Mouse (Mus musculus): Measurements from ENCODE around the gene Tmem30c.
"Not testable (repeated sequence)": the region's sequence is repeated elsewhere in the genome, so short reads cannot be mapped to it uniquely, and the experiment has no call there.

Gene Tmem30c

DNA sequence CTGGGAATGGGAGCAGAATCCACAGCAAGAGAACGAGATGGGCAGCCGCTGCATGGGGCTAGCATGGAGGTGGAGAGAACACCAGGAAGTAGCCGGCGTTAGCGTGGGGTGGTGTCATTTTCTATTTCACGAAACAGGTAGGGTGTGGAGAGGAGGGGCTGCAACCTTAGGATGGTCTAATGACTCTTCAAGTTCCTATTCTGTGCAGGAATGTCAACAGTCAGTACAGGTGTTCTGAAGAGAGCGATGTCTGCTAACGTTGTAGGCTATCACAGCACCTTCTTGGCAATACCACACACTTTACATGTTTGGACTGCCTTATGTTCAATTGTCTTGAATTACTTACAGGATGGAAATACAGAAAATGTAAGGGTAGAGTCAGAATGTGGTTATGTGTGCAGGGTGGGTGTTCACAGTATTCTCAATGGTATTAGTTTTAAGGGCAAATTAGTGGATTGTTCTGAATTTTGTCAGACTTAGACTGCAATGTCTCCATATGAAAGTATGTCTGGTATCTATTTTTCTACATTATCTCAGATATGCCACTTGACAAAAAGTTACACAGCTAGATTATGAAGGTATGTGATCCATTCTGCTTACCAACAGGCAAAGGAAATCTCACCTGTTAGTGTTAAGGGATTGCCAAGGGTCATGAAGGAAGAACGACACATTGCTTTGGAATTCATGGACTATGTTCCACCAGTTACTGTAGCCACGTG, 2.7 kb upstream of the Tmem30c start:
- DNase-seq (ENCODE audit: low spot score), result no peak

DNA sequence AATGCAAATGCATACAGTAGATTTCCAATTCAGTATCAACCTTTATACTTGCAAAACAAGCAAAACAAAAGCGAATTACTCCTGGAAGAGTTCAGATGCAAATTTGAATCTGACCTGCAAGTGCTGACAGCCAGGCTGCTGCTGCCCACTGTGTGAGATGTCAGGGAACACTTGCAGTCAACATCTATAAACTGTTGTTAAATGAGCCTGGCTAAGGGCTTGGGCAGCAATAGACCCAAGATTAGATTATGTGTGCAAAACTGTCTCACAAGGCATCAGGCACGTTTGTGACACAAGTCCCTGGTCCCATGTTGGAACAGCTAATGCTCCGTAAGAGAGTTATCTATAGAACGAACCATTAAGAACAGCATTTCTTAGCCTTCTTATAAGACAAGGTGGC, 369 bp downstream of the Tmem30c start:
- DNase-seq (ENCODE audit: low spot score), result no peak

DNA sequence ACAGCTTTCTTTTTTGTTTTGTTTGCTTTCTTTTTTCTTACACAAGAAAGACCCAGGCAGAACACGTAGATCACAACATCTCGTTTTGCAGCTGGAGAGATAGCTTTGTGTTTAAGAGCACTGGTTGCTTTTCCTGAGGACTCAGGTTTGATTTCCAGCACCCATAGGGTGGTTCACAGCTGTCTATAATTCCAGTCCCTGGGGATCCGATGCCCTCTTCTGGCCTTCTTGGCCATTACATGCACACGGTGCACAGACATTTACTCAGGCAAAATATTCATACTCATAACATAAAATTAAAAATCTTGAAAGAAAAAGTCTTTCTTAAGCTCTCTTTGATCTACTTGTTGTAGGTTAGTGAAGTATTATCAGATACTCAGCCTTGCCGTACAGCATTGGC, 969 bp downstream of the Tmem30c start:
- no peak for DNase-seq (ENCODE audit: low spot score)

DNA sequence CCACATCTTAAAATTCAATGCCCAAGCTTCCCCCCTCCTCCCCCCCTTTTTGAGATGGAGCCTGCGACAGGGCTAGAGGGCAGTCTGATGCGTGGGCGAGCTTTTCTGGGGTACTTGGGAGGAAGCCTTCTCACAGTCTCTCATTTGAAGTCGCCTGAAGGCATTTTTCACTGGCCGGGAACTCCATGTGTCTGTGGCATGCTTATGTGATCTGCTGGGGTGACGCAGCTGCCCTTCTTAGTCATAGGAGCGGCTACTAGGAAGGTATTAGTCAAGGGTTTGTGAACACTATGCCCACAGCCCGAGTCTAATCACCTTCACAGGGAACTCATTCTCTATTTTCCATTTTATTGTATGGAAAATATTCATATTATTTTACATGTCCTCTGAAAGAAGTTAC, 11.2 kb downstream of the Tmem30c start:
- DNase-seq (ENCODE audit: low spot score), result no peak

DNA sequence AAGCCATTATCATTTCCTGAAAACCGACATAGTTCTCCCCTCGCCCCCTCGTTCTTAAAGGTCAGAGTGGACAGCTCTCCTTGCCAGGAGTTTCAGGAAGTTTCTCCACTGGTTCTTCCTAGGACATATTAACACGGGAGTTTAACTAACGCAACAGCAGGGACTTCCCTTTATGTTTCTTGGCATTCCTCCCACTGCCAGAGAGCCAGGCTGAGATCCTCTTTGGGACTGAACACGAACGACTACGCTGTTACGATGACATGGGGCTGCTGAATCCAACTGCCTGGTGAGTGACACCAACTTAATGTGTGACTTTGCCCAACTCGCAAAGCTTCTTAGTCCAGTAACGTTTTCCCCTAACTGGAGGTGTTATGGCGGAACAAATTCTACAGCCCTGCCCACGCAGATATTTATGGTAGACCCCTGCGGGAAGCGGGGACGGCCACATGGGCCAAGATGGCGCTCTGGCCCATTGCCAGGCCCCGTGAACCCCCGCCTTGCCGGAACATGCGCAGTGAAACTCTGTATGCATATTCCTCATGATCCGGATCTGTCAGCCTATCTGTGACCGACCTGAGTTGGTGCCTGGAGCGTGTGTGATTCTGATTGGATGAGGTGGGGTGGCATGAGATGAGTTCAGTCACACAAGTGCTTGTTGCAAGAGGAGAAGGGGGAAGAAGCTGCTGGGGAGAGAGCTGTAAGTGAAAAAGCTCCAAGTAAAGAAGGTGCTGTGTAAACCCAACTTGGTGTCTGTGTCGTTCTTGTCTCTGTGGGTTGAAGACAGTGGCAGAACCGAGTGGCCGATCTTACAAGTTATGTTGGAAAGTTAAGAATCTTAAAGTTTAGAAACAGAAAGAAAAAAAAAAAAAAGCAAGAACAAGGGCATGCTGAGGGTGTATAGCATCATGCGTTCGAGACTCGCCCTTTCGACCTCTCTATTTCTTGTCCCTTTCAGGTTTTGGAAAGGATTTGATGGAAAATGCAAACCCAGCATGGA, 12.1 kb downstream of the Tmem30c start:
- peak; percentile 74 for DNase-seq (ENCODE audit: low spot score)

DNA sequence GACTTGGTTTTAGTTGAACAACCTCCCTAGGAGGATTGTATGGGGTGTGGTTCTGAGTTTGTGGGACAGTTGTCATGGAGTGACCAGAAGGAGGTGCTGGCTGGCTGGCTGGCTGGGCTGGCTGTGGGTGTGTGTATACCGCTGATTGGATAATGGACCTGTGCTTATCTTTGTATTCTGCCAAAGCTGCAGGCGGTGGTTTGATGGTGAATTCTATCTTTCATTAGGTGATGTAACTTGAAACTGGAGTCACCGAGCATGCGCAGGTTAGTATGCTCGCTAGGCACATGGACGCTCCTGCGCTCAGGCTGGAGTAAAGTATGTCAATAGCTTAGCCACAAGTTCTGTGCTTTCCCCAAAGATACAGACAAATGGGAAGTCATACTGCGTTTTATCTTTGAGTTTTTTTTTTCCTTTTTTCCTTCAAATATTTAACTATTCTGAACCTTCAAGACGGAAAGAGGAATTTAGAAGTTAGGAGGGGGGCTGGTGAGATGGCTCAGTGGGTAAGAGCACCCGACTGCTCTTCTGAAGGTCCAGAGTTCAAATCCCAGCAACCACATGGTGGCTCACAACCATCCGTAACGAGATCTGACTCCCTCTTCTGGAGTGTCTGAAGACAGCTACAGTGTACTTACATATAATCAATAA, 13.6 kb downstream of the Tmem30c start:
- DNase-seq (ENCODE audit: low spot score), result no peak

DNA sequence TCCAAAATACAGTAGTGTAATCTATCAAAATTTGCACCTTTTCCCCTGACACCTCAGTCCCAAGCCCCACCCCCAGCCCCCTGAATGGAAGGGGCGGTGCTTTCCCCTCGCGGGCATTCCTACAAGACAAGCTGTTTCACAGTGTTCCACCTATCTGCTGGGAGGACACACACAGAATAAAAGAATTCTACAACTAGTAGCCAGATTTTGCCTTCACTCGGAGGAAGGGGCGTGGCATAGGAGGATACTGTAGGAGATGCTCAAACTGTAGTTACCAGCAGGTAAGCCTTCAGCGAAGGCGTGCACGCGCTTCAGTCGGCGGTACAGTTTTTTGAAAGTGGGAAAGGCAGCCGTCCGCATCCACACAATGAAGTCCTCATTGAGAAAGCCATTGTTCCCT, 22.9 kb downstream of the Tmem30c start:
- no peak for DNase-seq (ENCODE audit: low spot score)

DNA sequence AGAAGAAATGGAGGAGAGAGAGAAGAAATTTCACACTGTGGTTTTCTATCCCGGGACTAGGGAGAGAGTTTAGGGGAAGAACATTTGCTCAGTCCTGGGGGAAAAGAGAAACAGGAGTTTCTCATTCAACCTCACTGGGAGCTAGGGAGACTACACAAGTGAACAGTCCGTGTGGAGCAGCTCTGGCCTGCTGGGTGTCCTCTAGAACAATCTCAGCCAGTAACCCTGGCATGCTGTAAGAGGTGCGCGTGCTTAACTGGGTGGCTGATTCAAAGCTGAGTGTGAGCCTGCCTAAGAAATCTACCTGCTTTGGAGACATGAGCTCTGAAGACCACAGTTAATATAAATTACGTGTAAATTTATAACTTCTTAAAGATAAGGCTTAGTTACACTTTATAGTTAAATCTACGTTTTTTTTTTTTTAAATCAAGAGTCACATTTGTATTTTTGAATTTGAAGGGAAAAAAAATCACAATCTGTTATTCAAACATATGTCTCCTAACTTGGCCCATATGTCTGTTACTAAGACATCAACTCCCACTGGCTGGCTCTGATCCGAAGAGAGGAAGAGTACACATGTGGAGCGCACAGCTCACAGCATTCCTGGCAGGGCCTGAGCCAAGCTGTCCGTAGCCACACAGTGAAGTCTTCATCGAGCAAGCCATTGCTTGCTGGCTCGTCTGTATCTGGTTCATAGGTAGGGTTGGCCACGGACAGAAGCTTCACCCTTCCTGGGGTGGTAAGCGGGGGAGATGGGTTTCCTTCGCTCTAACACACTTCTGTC, 24.4 kb downstream of the Tmem30c start:
- DNase-seq (ENCODE audit: low spot score), result no peak

DNA sequence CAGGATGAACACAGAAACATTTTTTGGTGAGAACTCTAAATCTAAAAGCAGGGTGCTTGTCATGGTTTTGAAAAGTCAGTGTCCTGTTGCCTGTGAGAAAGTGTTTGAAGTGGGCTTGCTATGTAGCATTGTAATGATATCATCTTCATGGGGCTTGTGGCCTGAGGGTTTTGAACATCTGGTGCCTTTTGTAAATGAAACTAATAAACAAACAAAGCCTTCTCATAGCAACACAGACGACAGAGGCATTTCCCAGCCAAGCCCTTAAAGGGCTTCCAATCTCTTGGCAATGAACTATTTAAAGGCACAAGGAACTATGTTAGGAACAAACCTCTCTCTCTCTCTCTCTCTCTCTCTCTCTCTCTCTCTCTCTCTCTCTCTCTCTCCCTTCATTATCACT, 25.6 kb downstream of the Tmem30c start:
- DNase-seq (ENCODE audit: low spot score), result no peak

DNA sequence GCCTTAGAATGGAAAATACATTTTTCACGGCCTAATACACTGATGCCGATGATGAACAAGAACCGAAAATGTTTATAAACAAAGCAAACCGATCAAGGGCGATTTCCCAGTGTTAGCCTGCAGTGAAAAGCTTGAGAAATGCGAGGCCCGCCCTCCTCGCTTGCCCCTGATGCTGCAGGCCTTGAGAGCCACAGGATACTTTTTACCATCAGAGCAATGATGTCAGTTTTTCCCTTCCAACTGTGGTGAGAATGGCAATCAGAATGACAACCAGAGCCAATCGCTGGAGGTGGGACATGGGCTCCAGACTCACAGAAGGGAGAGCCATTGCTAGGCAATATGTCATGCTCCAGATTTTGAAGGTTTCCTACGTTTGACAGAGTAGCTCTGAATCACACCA, 32.5 kb downstream of the Tmem30c start:
- DNase-seq (ENCODE audit: low spot score), result no peak

DNA sequence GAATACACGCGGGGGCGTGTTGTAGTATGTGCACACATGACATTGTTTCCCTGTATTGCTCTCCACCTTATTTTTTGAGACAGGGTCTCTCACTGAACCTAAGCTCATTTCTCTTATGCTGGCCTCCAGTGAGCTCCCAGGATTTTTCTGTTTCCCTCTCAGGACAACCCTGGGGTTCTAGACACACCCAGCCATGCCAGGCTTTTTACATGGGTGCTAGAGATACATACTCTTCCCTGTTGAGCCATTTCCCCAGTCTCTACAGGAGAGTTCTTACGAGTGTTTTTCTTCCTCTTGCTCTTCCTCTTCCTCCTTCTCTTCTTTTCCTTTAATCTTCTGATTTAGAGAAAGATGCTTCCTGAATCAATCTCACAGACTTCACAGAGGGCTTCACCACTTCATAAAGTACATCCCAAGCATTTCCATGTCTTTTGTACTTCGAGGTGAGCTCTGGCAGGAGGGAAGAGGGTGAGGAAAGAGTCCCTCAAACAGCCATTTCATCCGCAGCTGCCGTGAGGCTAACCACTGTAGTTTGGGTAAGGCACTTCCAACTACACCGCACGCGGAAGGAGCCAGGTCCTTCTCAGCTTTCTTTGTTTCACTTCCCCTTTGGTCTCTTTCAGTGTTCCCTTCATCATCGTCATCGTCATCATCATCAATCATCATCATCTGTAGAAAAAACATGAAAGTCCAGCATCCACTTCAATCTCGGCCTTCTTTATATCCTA, 33.1 kb downstream of the Tmem30c start:
- no peak for DNase-seq (ENCODE audit: low spot score)

DNA sequence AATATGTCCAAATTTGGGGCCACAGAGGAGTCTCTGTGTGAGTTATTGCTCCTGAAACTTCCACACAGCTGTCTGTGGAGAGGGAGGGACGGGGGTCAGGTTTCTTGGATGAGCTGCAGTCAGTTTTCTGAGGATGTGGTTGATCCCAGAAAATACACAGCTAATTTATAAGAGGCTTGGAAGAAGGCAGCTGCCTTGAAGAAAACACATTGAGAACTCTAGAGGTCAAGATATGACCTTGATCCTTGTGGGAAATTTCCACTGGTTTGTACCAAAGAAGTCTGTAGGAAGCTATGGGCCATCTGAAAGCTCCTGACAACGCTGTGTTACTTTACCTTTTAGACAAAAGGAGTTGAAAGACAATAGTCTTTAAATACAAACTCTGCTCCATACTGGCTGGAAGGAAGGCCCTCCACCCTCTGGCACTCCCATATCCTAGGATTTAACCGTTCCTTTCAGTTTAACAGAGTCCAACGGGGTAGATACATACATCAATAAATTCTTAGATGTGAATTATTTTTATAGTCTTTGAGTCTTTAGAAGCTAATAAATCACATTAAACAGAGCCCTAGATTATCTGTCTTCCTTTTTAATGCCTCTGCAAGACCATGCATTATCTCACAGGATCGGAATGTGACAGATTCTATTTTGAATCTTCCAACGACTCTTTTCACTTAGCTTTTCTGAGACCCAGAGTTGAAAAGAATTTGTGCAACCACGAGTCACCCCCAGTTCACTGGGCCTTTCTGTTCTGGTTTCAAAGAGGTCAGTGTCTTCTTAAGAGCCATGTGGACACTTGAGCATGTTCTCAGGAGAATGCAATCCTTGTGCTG, 40.9 kb downstream of the Tmem30c start:
- no peak for DNase-seq (ENCODE audit: low spot score)

DNA sequence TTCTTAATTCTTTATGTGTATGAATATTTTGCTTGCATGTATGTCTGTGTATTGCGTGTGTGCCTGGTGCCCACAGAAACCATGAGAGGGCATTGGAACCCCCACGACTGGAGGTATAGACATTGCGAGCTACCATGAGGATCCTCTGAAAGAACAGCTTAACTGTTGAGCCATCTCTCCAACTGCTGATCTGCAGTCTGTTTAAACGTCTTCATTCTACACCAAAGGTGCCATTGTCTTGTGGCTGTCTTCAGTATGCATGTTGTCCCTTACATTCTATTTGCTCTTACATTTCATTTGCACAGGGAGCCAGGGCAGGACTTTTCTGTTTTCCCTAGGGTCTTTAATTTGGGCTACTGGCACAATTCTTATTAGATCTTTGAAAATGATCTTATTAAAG, 41.7 kb downstream of the Tmem30c start:
- DNase-seq (ENCODE audit: low spot score), result no peak

DNA sequence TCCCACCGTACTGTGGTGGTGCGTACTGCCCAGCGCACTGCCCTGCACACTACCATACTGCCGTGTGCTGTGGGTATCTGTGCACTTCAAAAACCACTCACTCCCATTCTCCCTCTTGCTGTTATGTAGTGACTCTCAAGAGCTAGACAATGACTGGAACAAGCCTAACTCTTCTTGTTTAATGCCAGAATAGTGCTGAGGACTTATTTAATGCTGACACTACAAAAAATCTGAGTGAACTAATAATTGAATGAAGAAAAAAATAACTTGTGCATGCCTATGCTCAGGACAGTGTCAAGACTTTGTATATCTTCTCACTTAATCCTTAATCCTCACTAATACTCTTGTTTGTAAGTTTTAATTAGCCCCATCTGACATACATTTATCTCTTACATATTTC, 45.2 kb downstream of the Tmem30c start:
- DNase-seq (ENCODE audit: low spot score), result no peak

DNA sequence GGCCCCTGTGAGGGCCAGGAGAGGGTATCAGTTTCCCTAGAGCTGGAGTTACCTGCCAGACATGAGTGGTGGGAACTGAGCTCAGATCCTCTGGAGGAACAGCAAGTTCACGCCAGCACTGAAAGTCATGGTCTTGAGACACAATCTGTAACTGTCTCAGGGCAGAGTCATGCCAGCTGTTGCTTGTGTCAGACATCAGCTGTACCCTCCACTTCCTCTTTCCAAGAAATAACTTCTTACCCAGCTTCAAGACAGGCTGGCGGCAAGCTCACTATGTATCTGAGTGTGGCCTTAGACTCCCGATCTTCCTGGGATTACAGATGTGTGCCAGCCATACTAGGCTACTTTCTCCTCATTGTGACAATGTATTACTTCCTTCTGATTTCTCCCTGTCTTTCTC, 46.1 kb downstream of the Tmem30c start:
- no peak for DNase-seq (ENCODE audit: low spot score)

DNA sequence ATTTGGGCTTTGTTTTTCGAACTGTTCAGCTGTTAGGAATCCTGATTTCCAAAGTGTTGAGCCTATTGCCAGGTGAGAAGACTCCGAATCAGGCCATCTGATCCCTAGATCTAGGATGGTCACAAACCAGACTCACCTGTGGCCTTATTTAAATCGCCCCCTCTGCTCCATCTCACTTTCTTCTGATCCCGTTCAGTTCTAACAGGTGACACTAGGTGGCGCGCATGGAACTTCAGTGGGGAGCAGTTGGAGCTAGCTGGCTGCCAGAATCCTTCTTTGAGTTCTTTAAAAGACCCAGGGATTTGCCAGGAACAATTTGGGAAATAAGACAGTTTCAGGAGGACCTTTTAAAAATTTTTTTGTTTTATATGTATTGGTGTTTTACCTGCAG, 48.8 kb downstream of the Tmem30c start:
- DNase-seq (ENCODE audit: low spot score), result peak; percentile 37

DNA sequence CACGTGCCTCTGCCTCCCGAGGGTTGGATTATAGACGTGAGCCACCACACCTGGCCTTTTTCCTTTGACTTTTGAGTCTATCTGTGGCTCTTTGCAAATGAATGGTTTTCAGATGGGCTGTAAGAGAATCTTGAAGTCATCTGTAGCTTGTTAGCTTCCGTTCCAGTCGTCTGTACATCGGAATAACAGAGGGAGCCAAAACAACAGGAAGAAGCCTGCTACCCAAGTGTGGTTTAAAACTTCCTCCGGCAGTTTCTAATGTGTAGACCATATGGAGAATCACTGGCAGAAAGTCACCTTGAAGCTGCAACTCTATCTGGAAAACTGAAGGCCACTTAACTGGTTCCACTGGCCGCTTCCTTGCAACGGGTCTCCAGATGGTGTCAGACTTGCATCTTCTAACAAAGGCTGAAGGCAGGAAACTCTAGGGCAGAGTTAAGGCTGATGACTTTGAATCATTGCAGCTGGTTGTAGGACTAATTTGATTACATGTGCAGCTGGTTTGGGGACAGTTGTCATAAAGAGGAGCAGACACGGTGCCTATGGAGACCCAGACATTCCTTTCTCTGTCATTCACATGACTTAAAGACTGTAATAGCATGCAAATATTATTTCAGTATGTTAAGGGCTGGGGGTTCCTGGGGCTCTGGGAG, 49.3 kb downstream of the Tmem30c start:
- DNase-seq (ENCODE audit: low spot score), result no peak

DNA sequence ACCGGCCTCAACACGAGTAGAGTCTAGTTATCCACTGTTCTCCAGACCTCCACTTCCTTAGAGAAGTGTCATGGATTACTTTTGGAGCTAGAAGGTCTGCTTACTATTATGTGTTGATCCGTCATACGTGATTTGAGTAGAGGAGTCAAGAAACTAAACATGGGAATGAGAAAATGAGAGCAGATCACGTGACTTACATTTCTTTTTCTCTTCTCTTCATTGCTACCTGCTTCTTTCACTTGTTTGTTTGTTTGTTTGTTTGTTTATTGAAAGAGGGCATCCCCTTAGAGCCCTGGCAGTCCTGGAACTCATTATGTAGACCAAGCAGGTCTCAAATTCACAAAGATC, 49.8 kb downstream of the Tmem30c start:
- DNase-seq (ENCODE audit: low spot score), result no peak

DNA sequence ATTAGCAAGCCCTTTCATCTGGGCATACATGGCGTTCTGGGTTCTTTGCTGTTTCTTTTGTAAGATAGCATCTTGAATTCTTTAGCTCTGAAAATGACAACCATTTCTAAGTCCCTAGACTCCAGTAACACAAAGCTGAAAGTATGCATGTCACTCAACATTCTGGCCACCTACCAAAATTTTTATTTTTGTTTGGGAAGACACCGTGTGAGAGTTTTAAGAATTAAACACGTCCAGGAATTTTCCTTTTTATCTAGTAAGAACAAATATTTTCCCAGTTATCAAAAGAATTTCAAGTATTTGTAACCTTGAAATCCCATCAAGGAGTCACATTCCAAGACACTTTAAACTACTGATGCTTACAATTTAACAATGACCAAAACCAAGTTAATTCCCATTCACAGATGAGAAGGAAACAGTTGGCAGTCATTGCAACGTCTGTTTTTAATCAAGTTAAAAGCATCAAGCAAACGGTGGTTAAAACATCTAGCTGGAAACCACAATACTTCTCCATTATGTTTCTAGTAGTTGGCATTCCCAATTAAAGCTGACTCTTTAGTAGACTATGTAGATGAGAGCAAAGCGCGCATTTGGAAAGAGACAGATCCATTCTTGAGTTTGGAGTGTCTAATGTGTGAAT, 56.7 kb downstream of the Tmem30c start:
- no peak for DNase-seq (ENCODE audit: low spot score)

DNA sequence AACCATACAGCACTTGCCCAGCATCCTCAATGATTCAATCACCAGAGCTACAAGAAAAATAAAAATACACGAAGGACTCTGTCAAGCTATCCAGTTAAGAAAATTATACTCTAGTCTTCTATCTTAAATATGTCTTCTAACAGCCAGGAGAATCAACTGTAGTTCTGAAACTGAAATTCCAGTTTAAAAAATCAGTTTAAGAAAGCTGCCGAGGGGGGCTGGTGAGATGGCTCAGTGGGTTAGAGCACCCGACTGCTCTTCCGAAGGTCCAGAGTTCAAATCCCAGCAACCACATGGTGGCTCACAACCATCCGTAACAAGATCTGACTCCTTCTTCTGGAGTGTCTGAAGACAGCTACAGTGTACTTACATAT, 60.7 kb downstream of the Tmem30c start:
- not testable (repeated sequence) for DNase-seq (ENCODE audit: low spot score)
